Mouse (Mus musculus): ENCODE measurements at regions not wholly inside any gene's neighbourhood (a gene's known extent, or its start where the extent isn't known, plus 50 kb on each side); places are given as distances from the start of the nearest gene placed in this dataset.
A peak's percentile ranks its signal among the peaks of the same experiment; 100 is the strongest.

GRCm38 (mm10) chr2:161470844-161471243 lies 362.0 kb upstream of the Chd6 start:
- H3K4me1 ChIP-seq (replicated peaks): no peaks in the 10 kb centered on the region
- no peak for ATAC-seq (ENCODE audit: low FRiP score, low read depth)
- no peak overlapping the region for H3K9ac ChIP-seq
- no peak overlapping the region for H3K4me2 ChIP-seq
- H3K36me3 ChIP-seq: no peaks in the 10 kb centered on the region
- H3K27ac ChIP-seq (replicated peaks): no peak overlapping the region
- no peak overlapping the region for H3K4me3 ChIP-seq
- 88% methylated on average over 5 of the region's 5 CpGs for WGBS
- H3K9me3 ChIP-seq: no peaks in the 10 kb centered on the region
- no peaks in the 10 kb centered on the region for H3K27me3 ChIP-seq

- H3K9ac ChIP-seq: no peak overlapping the region
Observed at GRCm38 (mm10) chr2:161470025-161470424, 361.1 kb upstream of the Chd6 start.

GRCm38 (mm10) chr2:161467035-161467434 lies 358.2 kb upstream of the Chd6 start:
- 85% methylated on average over 1 of the region's 1 CpGs for WGBS
- H3K4me1 ChIP-seq (replicated peaks): no peaks in the 10 kb centered on the region
- no peaks in the 10 kb centered on the region for H3K9me3 ChIP-seq
- no peak for ATAC-seq (ENCODE audit: low FRiP score, low read depth)
- no peak overlapping the region for H3K4me3 ChIP-seq
- H3K36me3 ChIP-seq: no peaks in the 10 kb centered on the region
- H3K9ac ChIP-seq: no peak overlapping the region
- H3K4me2 ChIP-seq: no peak overlapping the region
- no peaks in the 10 kb centered on the region for H3K27me3 ChIP-seq
- no peak overlapping the region for H3K27ac ChIP-seq (replicated peaks)

More at GRCm38 (mm10) chr2:161470025-161470424, 361.1 kb upstream of the Chd6 start:
- H3K4me2 ChIP-seq: no peak overlapping the region
- H3K4me3 ChIP-seq: no peak overlapping the region
- no peak overlapping the region for H3K27ac ChIP-seq (replicated peaks)
- no peaks in the 10 kb centered on the region for H3K4me1 ChIP-seq (replicated peaks)
- WGBS: 34% methylated on average over 2 of the region's 2 CpGs
- H3K36me3 ChIP-seq: no peaks in the 10 kb centered on the region
- ATAC-seq (ENCODE audit: low FRiP score, low read depth): peak; percentile 77; the same call in 1 of the 2 replicates
- H3K27me3 ChIP-seq: no peaks in the 10 kb centered on the region
- no peaks in the 10 kb centered on the region for H3K9me3 ChIP-seq

GRCm38 (mm10) chr2:161460600-161460999 lies 351.7 kb upstream of the Chd6 start:
- ATAC-seq (ENCODE audit: low FRiP score, low read depth): no peak
- WGBS: 93% methylated on average over 4 of the region's 4 CpGs
- H3K9ac ChIP-seq: no peak overlapping the region
- no peaks in the 10 kb centered on the region for H3K36me3 ChIP-seq
- H3K4me2 ChIP-seq: no peak overlapping the region
- no peak overlapping the region for H3K27ac ChIP-seq (replicated peaks)
- no peak overlapping the region for H3K4me3 ChIP-seq
- H3K4me1 ChIP-seq (replicated peaks): no peaks in the 10 kb centered on the region
- H3K27me3 ChIP-seq: no peaks in the 10 kb centered on the region
- no peaks in the 10 kb centered on the region for H3K9me3 ChIP-seq

- WGBS: 68% methylated on average over 6 of the region's 6 CpGs
- Histone ChIP-seq H3K27ac (replicated peaks) (no peak overlapping the region), H3K9me3 (no peaks in the 10 kb centered on the region), H3K4me2 (no peak overlapping the region), H3K9ac (no peak overlapping the region), H3K27me3 (no peaks in the 10 kb centered on the region), H3K4me1 (replicated peaks) (no peaks in the 10 kb centered on the region), H3K36me3 (no peaks in the 10 kb centered on the region), H3K4me3 (no peak overlapping the region)
- ATAC-seq (ENCODE audit: low FRiP score, low read depth): no peak
Observed at GRCm38 (mm10) chr2:161454466-161454865, 345.6 kb upstream of the Chd6 start.

- no peaks in the 10 kb centered on the region for H3K4me1 ChIP-seq (replicated peaks)
Observed at GRCm38 (mm10) chr2:161433816-161434215, 324.9 kb upstream of the Chd6 start.

GRCm38 (mm10) chr2:161429294-161429693 lies 320.4 kb upstream of the Chd6 start:
- Histone ChIP-seq H3K27ac (replicated peaks) (no peak overlapping the region), H3K4me2 (no peak overlapping the region), H3K4me1 (replicated peaks) (no peaks in the 10 kb centered on the region), H3K36me3 (no peaks in the 10 kb centered on the region), H3K27me3 (no peaks in the 10 kb centered on the region), H3K9me3 (no peaks in the 10 kb centered on the region), H3K4me3 (no peak overlapping the region), H3K9ac (no peak overlapping the region)
- ATAC-seq (ENCODE audit: low FRiP score, low read depth): no peak
- WGBS: 66% methylated on average over 3 of the region's 3 CpGs

More at GRCm38 (mm10) chr2:161433816-161434215, 324.9 kb upstream of the Chd6 start:
- Histone ChIP-seq H3K9ac (no peak overlapping the region), H3K4me2 (no peak overlapping the region), H3K27me3 (no peaks in the 10 kb centered on the region), H3K4me3 (no peak overlapping the region), H3K36me3 (no peaks in the 10 kb centered on the region), H3K9me3 (no peaks in the 10 kb centered on the region), H3K27ac (replicated peaks) (no peak overlapping the region)
- no peak for ATAC-seq (ENCODE audit: low FRiP score, low read depth)
- WGBS: 32% methylated on average over 9 of the region's 9 CpGs

- H3K36me3 ChIP-seq: no peaks in the 10 kb centered on the region
- H3K4me1 ChIP-seq (replicated peaks): no peaks in the 10 kb centered on the region
- no peak for ATAC-seq (ENCODE audit: low FRiP score, low read depth)
- H3K4me3 ChIP-seq: no peak overlapping the region
- WGBS: 67% methylated on average over 3 of the region's 3 CpGs
- no peak overlapping the region for H3K27ac ChIP-seq (replicated peaks)
- no peaks in the 10 kb centered on the region for H3K27me3 ChIP-seq
- no peaks in the 10 kb centered on the region for H3K9me3 ChIP-seq
- H3K4me2 ChIP-seq: no peak overlapping the region
- H3K9ac ChIP-seq: no peak overlapping the region
Observed at GRCm38 (mm10) chr2:161425587-161425986, 316.7 kb upstream of the Chd6 start.

GRCm38 (mm10) chr2:161418062-161418461 lies 309.2 kb upstream of the Chd6 start:
- no peak overlapping the region for H3K27ac ChIP-seq (replicated peaks)
- 0 out of 2 replicates have a peak, but pooled peaks cover 3% of the 10 kb centered on the region for H3K4me1 ChIP-seq (replicated peaks)
- no peaks in the 10 kb centered on the region for H3K27me3 ChIP-seq
- no peak for ATAC-seq (ENCODE audit: low FRiP score, low read depth)
- 87% methylated on average over 7 of the region's 7 CpGs for WGBS
- no peak overlapping the region for H3K9ac ChIP-seq
- no peak overlapping the region for H3K4me3 ChIP-seq
- H3K4me2 ChIP-seq: no peak overlapping the region
- no peaks in the 10 kb centered on the region for H3K36me3 ChIP-seq
- H3K9me3 ChIP-seq: no peaks in the 10 kb centered on the region

GRCm38 (mm10) chr2:161416218-161416927 lies 307.5 kb upstream of the Chd6 start:
- 53% methylated on average over 13 of the region's 13 CpGs for WGBS
- Histone ChIP-seq H3K4me1 (replicated peaks) (0 out of 2 replicates have a peak, but pooled peaks cover 3% of the 10 kb centered on the region), H3K4me3 (no peak overlapping the region), H3K9ac (no peak overlapping the region), H3K4me2 (no peak overlapping the region), H3K27me3 (no peaks in the 10 kb centered on the region), H3K27ac (replicated peaks) (no peak overlapping the region), H3K9me3 (no peaks in the 10 kb centered on the region), H3K36me3 (no peaks in the 10 kb centered on the region)
- ATAC-seq (ENCODE audit: low FRiP score, low read depth): no peak

- no peak overlapping the region for H3K4me2 ChIP-seq
- no peaks in the 10 kb centered on the region for H3K36me3 ChIP-seq
- H3K4me1 ChIP-seq (replicated peaks): no peaks in the 10 kb centered on the region
- no peaks in the 10 kb centered on the region for H3K9me3 ChIP-seq
- no peak for ATAC-seq (ENCODE audit: low FRiP score, low read depth)
- no peak overlapping the region for H3K9ac ChIP-seq
- H3K27me3 ChIP-seq: no peaks in the 10 kb centered on the region
- WGBS: 91% methylated on average over 1 of the region's 1 CpGs
- no peak overlapping the region for H3K4me3 ChIP-seq
- H3K27ac ChIP-seq (replicated peaks): no peak overlapping the region
Observed at GRCm38 (mm10) chr2:161408306-161408705, 299.4 kb upstream of the Chd6 start.

GRCm38 (mm10) chr2:161405847-161406384 lies 297.0 kb upstream of the Chd6 start:
- H3K27me3 ChIP-seq: no peaks in the 10 kb centered on the region
- H3K27ac ChIP-seq (replicated peaks): no peak overlapping the region
- H3K4me1 ChIP-seq (replicated peaks): no peaks in the 10 kb centered on the region
- H3K4me3 ChIP-seq: no peak overlapping the region
- no peak overlapping the region for H3K9ac ChIP-seq
- ATAC-seq (ENCODE audit: low FRiP score, low read depth): no peak
- 61% methylated on average over 1 of the region's 1 CpGs for WGBS
- H3K9me3 ChIP-seq: no peaks in the 10 kb centered on the region
- H3K36me3 ChIP-seq: no peaks in the 10 kb centered on the region
- no peak overlapping the region for H3K4me2 ChIP-seq

- Histone ChIP-seq H3K9me3 (no peaks in the 10 kb centered on the region), H3K27ac (replicated peaks) (no peak overlapping the region), H3K9ac (no peak overlapping the region), H3K36me3 (no peaks in the 10 kb centered on the region), H3K27me3 (no peaks in the 10 kb centered on the region), H3K4me3 (no peak overlapping the region), H3K4me1 (replicated peaks) (no peaks in the 10 kb centered on the region), H3K4me2 (no peak overlapping the region)
- no peak for ATAC-seq (ENCODE audit: low FRiP score, low read depth)
- WGBS: 92% methylated on average over 3 of the region's 3 CpGs
Observed at GRCm38 (mm10) chr2:161398061-161398460, 289.2 kb upstream of the Chd6 start.

Measured in hindbrain, embryonic 15.5 days (tissue).